Mouse (Mus musculus) liver, embryonic 14.5 days (tissue): ENCODE results near the gene Eef1g.

Experiments used
- CTCF ChIP-seq: IDR thresholded peaks from 2 replicates; pipeline ENCODE4 v1.5.1; 2016; ENCODE audit warnings: antibody characterized with exemption, low read depth, control low read depth
- EP300 ChIP-seq: IDR thresholded peaks from 2 replicates; pipeline ENCODE4 v1.6.1; 2016; ENCODE audit warnings: antibody characterized with exemption, low read depth

- no peak for TF ChIP-seq EP300
- TF ChIP-seq CTCF = no peak
Observed at GRCm38 (mm10) chr19:8921741-8922140, 45.1 kb upstream of the Eef1g start.
